Mouse (Mus musculus) C2C12 (cell line): ENCODE measurements at regions not wholly inside any gene's neighbourhood (a gene's known extent, or its start where the extent isn't known, plus 50 kb on each side); places are given as distances from the start of the nearest gene placed in this dataset.

Experiments
- CTCF ChIP-seq: IDR thresholded peaks from one replicate; pipeline ENCODE4 v1.5.1; 2011; ENCODE audit not compliant: control insufficient read depth, insufficient read depth, insufficient read length
- FOSL1 ChIP-seq: IDR thresholded peaks from one replicate; pipeline ENCODE4 v1.8.0; 2011; ENCODE audit warnings: mild to moderate bottlenecking, low read length; ENCODE audit not compliant: poor library complexity, insufficient read depth, severe bottlenecking
- MAX ChIP-seq: IDR thresholded peaks from one replicate; pipeline ENCODE4 v1.6.1; 2011; ENCODE audit warnings: mild to moderate bottlenecking, control low read depth
- MYOD1 ChIP-seq: IDR thresholded peaks from one replicate; pipeline ENCODE4 v1.6.1; 2011; ENCODE audit warnings: low read depth; ENCODE audit not compliant: control insufficient read depth, insufficient read length
- USF1 ChIP-seq: IDR thresholded peaks from one replicate; pipeline ENCODE4 v1.6.1; 2011; ENCODE audit warnings: low read depth, mild to moderate bottlenecking, control low read depth, moderate library complexity

DNA sequence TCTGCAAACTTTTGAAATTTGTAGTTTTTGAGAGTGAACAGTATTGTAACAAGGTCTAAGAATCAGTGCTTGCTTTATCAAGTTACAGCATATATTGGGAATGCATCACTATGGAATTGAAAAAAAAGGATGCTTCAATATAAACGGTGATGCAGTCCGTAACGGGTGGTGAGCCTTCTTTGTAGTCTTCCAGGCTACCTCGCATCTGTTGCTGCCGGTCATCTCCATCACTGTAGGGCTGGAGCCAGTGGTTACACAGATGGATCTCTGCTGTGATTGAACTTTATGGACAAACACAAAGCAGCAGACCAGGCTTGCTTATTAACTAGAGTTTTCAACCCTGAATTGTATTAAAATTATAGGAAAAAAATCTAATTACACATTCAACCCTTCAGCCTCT is 499.9 kb upstream of the Ptger4 start:
- no peak for TF ChIP-seq CTCF
- no peak for TF ChIP-seq USF1
- TF ChIP-seq MAX = no peak
- no peak for TF ChIP-seq FOSL1
- no peak for TF ChIP-seq MYOD1
